Mouse (Mus musculus) G1E (cell line): ENCODE data around the gene Flnc.

Experiments used
- CTCF ChIP-seq: IDR thresholded peaks from 2 replicates; pipeline ENCODE4 v1.5.1; 2012; ENCODE audit warnings: low read depth, low read length, inconsistent platforms, mixed read lengths
- GATA1 ChIP-seq: IDR thresholded peaks from 2 replicates; pipeline ENCODE4 v1.6.1; 2012; ENCODE audit warnings: borderline replicate concordance, low read length, inconsistent platforms, mixed read lengths

DNA sequence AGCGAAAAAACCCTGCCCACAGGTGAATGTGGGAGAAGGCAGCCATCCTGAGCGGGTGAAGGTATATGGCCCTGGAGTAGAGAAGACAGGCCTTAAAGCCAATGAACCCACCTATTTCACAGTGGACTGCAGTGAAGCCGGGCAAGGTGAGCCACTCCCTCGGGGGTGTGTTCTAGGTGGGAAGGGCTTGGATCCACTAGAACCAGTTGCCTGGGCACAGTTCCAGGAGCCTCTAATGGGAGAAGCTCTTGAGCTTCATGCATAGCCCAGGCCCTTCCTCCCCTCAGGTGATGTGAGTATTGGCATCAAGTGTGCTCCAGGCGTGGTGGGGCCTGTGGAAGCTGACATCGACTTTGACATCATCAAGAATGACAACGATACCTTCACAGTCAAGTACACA, 12.3 kb downstream of the Flnc start:
- TF ChIP-seq CTCF (no peak), GATA1 (no peak)
